Mouse (Mus musculus) thymus, postnatal 36 days (tissue): ENCODE results near the gene BC030870.
"Not testable (repeated sequence)": the region's sequence is repeated elsewhere in the genome, so short reads cannot be mapped to it uniquely, and the experiment has no call there.

Experiments used
- DNase-seq, 2 experiments: peaks; one replicate each; pipeline ENCODE4 v3.0.0; 2022; ENCODE audit warnings: mixed read lengths in 2 of 2

BC030870 gene

GRCm38 (mm10) chr8:65129199-65129788 is at the start of gene BC030870:
Gene BC030870 (minus strand): TSS chr8:65129563.
- DNase-seq: no peak

- no peak for DNase-seq
These were observed 45.5 kb upstream of the BC030870 start for GRCm38 (mm10) chr8:65174746-65175476.

GRCm38 (mm10) chr8:65169184-65169583 is 39.8 kb upstream of the BC030870 start:
- no peak for DNase-seq

GRCm38 (mm10) chr8:65160676-65161075 is 31.3 kb upstream of the BC030870 start:
- not testable (repeated sequence) for DNase-seq

- no peak for DNase-seq
These were observed 29.9 kb upstream of the BC030870 start for GRCm38 (mm10) chr8:65159096-65159748.

- DNase-seq: no peak
These were observed 28.5 kb upstream of the BC030870 start for GRCm38 (mm10) chr8:65157901-65158300.

- DNase-seq: no peak
These were observed 9.6 kb upstream of the BC030870 start for GRCm38 (mm10) chr8:65138830-65139466.

- DNase-seq: no peak
These were observed 2.9 kb downstream of the BC030870 start for GRCm38 (mm10) chr8:65126454-65126853.

- DNase-seq: no peak
These were observed 3.3 kb downstream of the BC030870 start for GRCm38 (mm10) chr8:65126014-65126413.

- no peak for DNase-seq
These were observed 17.3 kb downstream of the BC030870 start for GRCm38 (mm10) chr8:65112092-65112491.

- DNase-seq: peak; percentile 11 to 12
These were observed 19.1 kb downstream of the BC030870 start for GRCm38 (mm10) chr8:65110285-65110691.

GRCm38 (mm10) chr8:65108936-65109335 is 20.4 kb downstream of the BC030870 start:
- DNase-seq: no peak

- no peak for DNase-seq
These were observed 21.2 kb downstream of the BC030870 start for GRCm38 (mm10) chr8:65107936-65108718.

- DNase-seq: no peak
These were observed 25.3 kb downstream of the BC030870 start for GRCm38 (mm10) chr8:65104041-65104440.

- DNase-seq: no peak
These were observed 25.7 kb downstream of the BC030870 start for GRCm38 (mm10) chr8:65103632-65104031.

- no peak for DNase-seq
These were observed 29.6 kb downstream of the BC030870 start for GRCm38 (mm10) chr8:65099735-65100134.

GRCm38 (mm10) chr8:65097760-65098415 is 31.5 kb downstream of the BC030870 start:
- no peak for DNase-seq

GRCm38 (mm10) chr8:65089781-65090180 is 39.6 kb downstream of the BC030870 start:
- DNase-seq: no peak

GRCm38 (mm10) chr8:65088120-65088519 is 41.2 kb downstream of the BC030870 start:
- no peak for DNase-seq

- no peak for DNase-seq
These were observed 41.7 kb downstream of the BC030870 start for GRCm38 (mm10) chr8:65087711-65088110.

GRCm38 (mm10) chr8:65085680-65086079 is 43.7 kb downstream of the BC030870 start:
- DNase-seq: no peak

GRCm38 (mm10) chr8:65080731-65081130 is 48.6 kb downstream of the BC030870 start:
- no peak for DNase-seq
